Comparison of ENCODE assay signal across 9 mouse cellular contexts in the genomic region with DNA sequence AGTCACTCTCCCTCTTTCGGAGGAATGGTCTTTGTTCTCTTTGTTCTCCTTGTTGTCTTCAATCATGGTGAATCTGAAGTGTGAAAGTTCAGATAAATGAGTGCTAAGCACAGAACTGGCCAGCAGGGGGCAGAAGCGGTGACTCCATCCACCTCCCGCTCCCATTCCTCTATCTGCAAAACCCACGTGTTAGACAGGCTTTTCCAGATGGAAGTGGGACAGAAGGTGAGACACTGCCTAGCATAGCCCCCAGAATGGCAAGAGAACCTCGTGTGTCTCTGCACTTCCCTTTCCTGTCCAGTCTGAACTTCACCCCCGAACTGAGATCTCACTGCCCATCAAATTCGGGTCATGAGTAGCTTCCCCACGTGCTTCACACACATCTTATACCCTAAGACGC. TPM values are rescaled to one million over a fixed set of nuclear protein-coding genes. Genes with fewer than 3 reads are reported as not detected.
DNase-seq lines count a peak whose midpoint lies in the region; ATAC-seq and TF ChIP-seq lines count a peak whose summit lies in the region.
"Had no signal": no experiment of that assay in that cellular context is flagged by ENCODE, and none has a peak within 500 bp of the region (broad histone marks: within the 10 kb centered on the region; RNA-seq: fewer than 3 reads in every experiment).

No protein-coding gene starts in this region.

- WGBS in kidney, postnatal 0 days: 23% methylated on average over 9 of the region's 9 CpGs
- whole genome bisulfite sequencing in liver, postnatal 0 days (ENCODE audit: insufficient replicate concordance): 20% methylated on average over 9 of the region's 9 CpGs
- whole genome bisulfite sequencing in hindbrain, embryonic 13.5 days: 42% methylated on average over 9 of the region's 9 CpGs

- peak; percentile 80 for TF ChIP-seq CTCF in kidney, postnatal 0 days (IDR thresholded peaks at IDR 0.05; ENCODE audit: low read depth)
- peak; percentile 89 for TF ChIP-seq CTCF in ES-Bruce4 (IDR thresholded peaks at IDR 0.05; ENCODE audit: low read depth, low read length)
- TF ChIP-seq CTCF in liver, postnatal 0 days (IDR thresholded peaks at IDR 0.05; ENCODE audit: low read depth): peak; percentile 74

- H3K4me3 ChIP-seq in kidney, postnatal 0 days (replicated peaks; ENCODE audit: low read depth, low read length): no peak overlapping the region
- no peak overlapping the region for H3K4me3 ChIP-seq in ES-Bruce4 (ENCODE audit: low read depth, low read length)
- no peak overlapping the region for H3K4me3 ChIP-seq in liver, postnatal 0 days (ENCODE audit: low read depth, low read length)
- no peak overlapping the region for H3K4me3 ChIP-seq in hindbrain, embryonic 13.5 days
- H3K4me3 ChIP-seq: heart, embryonic 15.5 days had no signal

- ATAC-seq in kidney, postnatal 0 days (replicated peaks; ENCODE audit: low FRiP score, low read depth): no peak
- no peak for ATAC-seq in liver, postnatal 0 days
- ATAC-seq in hindbrain, embryonic 13.5 days (ENCODE audit: low FRiP score): no peak

- no peak for TF ChIP-seq POLR2A in ES-Bruce4 (IDR thresholded peaks at IDR 0.05; ENCODE audit: insufficient read depth, low read length)

- H3K27me3 ChIP-seq in kidney, postnatal 0 days (ENCODE audit: insufficient read depth, low read length): no peaks in the 10 kb centered on the region
- no peaks in the 10 kb centered on the region for H3K27me3 ChIP-seq in ES-Bruce4 (ENCODE audit: control insufficient read depth, insufficient read depth, low read length, poor library complexity, severe bottlenecking)
- H3K27me3 ChIP-seq in liver, postnatal 0 days (ENCODE audit: insufficient read depth, low read length): peaks cover 21% of the 10 kb centered on the region
- H3K27me3 ChIP-seq in hindbrain, embryonic 13.5 days: peaks cover 41% of the 10 kb centered on the region

- 0 out of 2 replicates have a peak, but pooled peaks cover 3% of the 10 kb centered on the region for H3K4me1 ChIP-seq in kidney, postnatal 0 days (replicated peaks; ENCODE audit: insufficient read depth, low read length)
- H3K4me1 ChIP-seq in ES-Bruce4 (ENCODE audit: control insufficient read depth, insufficient read depth, low read length): no peaks in the 10 kb centered on the region
- peaks cover 4% of the 10 kb centered on the region; the same call in 1 of the 2 replicates for H3K4me1 ChIP-seq in liver, postnatal 0 days (ENCODE audit: insufficient read depth)
- peaks cover 18% of the 10 kb centered on the region for H3K4me1 ChIP-seq in hindbrain, embryonic 13.5 days (replicated peaks)

- H3K9me3 ChIP-seq in kidney, postnatal 0 days (replicated peaks; ENCODE audit: low read length): no peaks in the 10 kb centered on the region
- no peaks in the 10 kb centered on the region for H3K9me3 ChIP-seq in ES-Bruce4 (replicated peaks; ENCODE audit: control insufficient read depth, insufficient read depth, low read length, poor library complexity, severe bottlenecking)
- H3K9me3 ChIP-seq in liver, postnatal 0 days (ENCODE audit: low read length): no peaks in the 10 kb centered on the region
- no peaks in the 10 kb centered on the region for H3K9me3 ChIP-seq in hindbrain, embryonic 13.5 days
- H3K9me3 ChIP-seq: heart, embryonic 15.5 days had no signal

- no peak overlapping the region for H3K9ac ChIP-seq in kidney, postnatal 0 days (ENCODE audit: low read depth, low read length)
- no peak overlapping the region for H3K9ac ChIP-seq in ES-Bruce4 (ENCODE audit: low read depth, poor library complexity, severe bottlenecking)
- H3K9ac ChIP-seq in liver, postnatal 0 days (replicated peaks): no peak overlapping the region
- H3K9ac ChIP-seq in hindbrain, embryonic 13.5 days: no peak overlapping the region
- H3K9ac ChIP-seq: heart, embryonic 15.5 days had no signal

- no peaks in the 10 kb centered on the region for H3K36me3 ChIP-seq in kidney, postnatal 0 days (ENCODE audit: insufficient read depth, low read length)
- no peaks in the 10 kb centered on the region for H3K36me3 ChIP-seq in ES-Bruce4 (ENCODE audit: control insufficient read depth, insufficient read depth, low read length, poor library complexity, severe bottlenecking)
- H3K36me3 ChIP-seq in liver, postnatal 0 days (replicated peaks; ENCODE audit: insufficient read depth, low read length): no peaks in the 10 kb centered on the region
- no peaks in the 10 kb centered on the region for H3K36me3 ChIP-seq in hindbrain, embryonic 13.5 days
- H3K36me3 ChIP-seq: heart, embryonic 15.5 days had no signal

- peak; percentile 53 for DNase-seq in kidney, postnatal 0 days (ENCODE audit: low spot score)
- DNase-seq in kidney, adult 11 months: no peak
- DNase-seq in A20 (ENCODE audit: low read depth, low spot score): peak; percentile 59
- DNase-seq in cerebellum, postnatal 4 days (ENCODE audit: low spot score in 2 of 2): peak; percentile 46 to 54
- peak; percentile 47 for DNase-seq in liver, postnatal 0 days
- DNase-seq in frontal cortex, postnatal 25 days (ENCODE audit: low spot score in 2 of 2): no peak

- TF ChIP-seq EP300 in ES-Bruce4 (IDR thresholded peaks at IDR 0.05; ENCODE audit: insufficient read depth, low read depth, low read length): no peak
- no peak for TF ChIP-seq EP300 in liver, postnatal 0 days (IDR thresholded peaks at IDR 0.05; ENCODE audit: low read depth)

- H3K27ac ChIP-seq in kidney, postnatal 0 days: no peak overlapping the region
- no peak overlapping the region for H3K27ac ChIP-seq in ES-Bruce4 (ENCODE audit: insufficient read depth, low read length)
- H3K27ac ChIP-seq in liver, postnatal 0 days (ENCODE audit: low read depth): no peak overlapping the region
- H3K27ac ChIP-seq in hindbrain, embryonic 13.5 days: no peak overlapping the region
- H3K27ac ChIP-seq: heart, embryonic 15.5 days had no signal

- H3K4me2 ChIP-seq in kidney, postnatal 0 days (ENCODE audit: low read length): no peak overlapping the region
- H3K4me2 ChIP-seq in liver, postnatal 0 days (ENCODE audit: low read depth, low read length): no peak overlapping the region
- no peak overlapping the region for H3K4me2 ChIP-seq in hindbrain, embryonic 13.5 days
- H3K4me2 ChIP-seq: heart, embryonic 15.5 days had no signal

RNA-seq across cellular contexts. Expression of a gene that starts 7.1 kb away (rescaled TPM):
- 1.3 and 2.2 TPM in 2 replicates for polyA plus RNA-seq in kidney, postnatal 0 days (2015; fragmentation: Nextera tagmentation; extraction: Ambion mirVana)
- polyA plus RNA-seq in ES-Bruce4 (2011; ENCODE audit: insufficient read depth, insufficient read length, low read depth, missing spikeins): 1.5 and 1.6 TPM in 2 replicates
- not detected in 2 replicates for polyA plus RNA-seq in liver, postnatal 0 days (2015; fragmentation: Nextera tagmentation; extraction: Ambion mirVana)
- polyA plus RNA-seq in hindbrain, embryonic 13.5 days (2015; fragmentation: Nextera tagmentation; extraction: Ambion mirVana): 0.43 and 0.62 TPM in 2 replicates

RNA-seq across cellular contexts. Expression of a gene that starts 25.6 kb away (rescaled TPM):
- polyA plus RNA-seq in kidney, postnatal 0 days (2015; fragmentation: Nextera tagmentation; extraction: Ambion mirVana): 15.5 and 17.2 TPM in 2 replicates
- 5.8 and 7.5 TPM in 2 replicates for polyA plus RNA-seq in ES-Bruce4 (2011; ENCODE audit: insufficient read depth, insufficient read length, low read depth, missing spikeins)
- 3.8 and 4.3 TPM in 2 replicates for polyA plus RNA-seq in liver, postnatal 0 days (2015; fragmentation: Nextera tagmentation; extraction: Ambion mirVana)
- 34.5 and 36.8 TPM in 2 replicates for polyA plus RNA-seq in hindbrain, embryonic 13.5 days (2015; fragmentation: Nextera tagmentation; extraction: Ambion mirVana)

RNA-seq across cellular contexts. Expression of a gene that starts 45.2 kb away (rescaled TPM):
- 20.3 and 23.1 TPM in 2 replicates for polyA plus RNA-seq in kidney, postnatal 0 days (2015; fragmentation: Nextera tagmentation; extraction: Ambion mirVana)
- 36.5 and 40.2 TPM in 2 replicates for polyA plus RNA-seq in ES-Bruce4 (2011; ENCODE audit: insufficient read depth, insufficient read length, low read depth, missing spikeins)
- 6.5 and 6.9 TPM in 2 replicates for polyA plus RNA-seq in liver, postnatal 0 days (2015; fragmentation: Nextera tagmentation; extraction: Ambion mirVana)
- 16.1 and 17.6 TPM in 2 replicates for polyA plus RNA-seq in hindbrain, embryonic 13.5 days (2015; fragmentation: Nextera tagmentation; extraction: Ambion mirVana)

RNA-seq across cellular contexts. Expression of a gene that starts 50.3 kb away (rescaled TPM):
- polyA plus RNA-seq in kidney, postnatal 0 days (2015; fragmentation: Nextera tagmentation; extraction: Ambion mirVana): 0.32 and 0.49 TPM in 2 replicates
- 3.2 and 3.8 TPM in 2 replicates for polyA plus RNA-seq in ES-Bruce4 (2011; ENCODE audit: insufficient read depth, insufficient read length, low read depth, missing spikeins)
- 5.4 and 11.9 TPM in 2 replicates for polyA plus RNA-seq in liver, postnatal 0 days (2015; fragmentation: Nextera tagmentation; extraction: Ambion mirVana)
- polyA plus RNA-seq in hindbrain, embryonic 13.5 days (2015; fragmentation: Nextera tagmentation; extraction: Ambion mirVana): 0.35 TPM in 1 of 2 replicates, not detected in the other

Comparison
In these comparisons a context has a peak if more than half of its experiments do, and no peak if none do; other contexts are left out.
1. DNase-seq: peak in kidney, postnatal 0 days (single experiment), A20 (single experiment), cerebellum, postnatal 4 days (2 of 2) and liver, postnatal 0 days (single experiment); none in kidney, adult 11 months (single experiment) and frontal cortex, postnatal 25 days (0 of 2).
2. Peak in every context shown above with its lines, with median percentiles within 50 percentile points of each other: CTCF ChIP-seq.